Mouse (Mus musculus) ES-Bruce4 (cell line): ENCODE data around the gene Gpx4. TPM values are rescaled to one million over a fixed set of nuclear protein-coding genes. Genes with fewer than 3 reads are reported as not detected.

Experiments used
- H3K27ac ChIP-seq: 2 replicates; pipeline ENCODE4 v1.5.1; 2012; ENCODE audit warnings: low read length, inconsistent platforms; ENCODE audit not compliant: insufficient read depth
- H3K27me3 ChIP-seq: 2 replicates; pipeline ENCODE4 v1.6.1; 2012; ENCODE audit warnings: mild to moderate bottlenecking, low read length, inconsistent platforms; ENCODE audit not compliant: control insufficient read depth, poor library complexity, insufficient read depth, severe bottlenecking
- H3K36me3 ChIP-seq: 2 replicates; pipeline ENCODE4 v1.6.1; 2012; ENCODE audit warnings: inconsistent platforms, mild to moderate bottlenecking, low read length, moderate library complexity; ENCODE audit not compliant: control insufficient read depth, poor library complexity, insufficient read depth, severe bottlenecking
- H3K4me1 ChIP-seq: one replicate; pipeline ENCODE4 v1.8.1; 2011; ENCODE audit warnings: low read length; ENCODE audit not compliant: control insufficient read depth, insufficient read depth
- H3K4me3 ChIP-seq: 2 replicates; pipeline ENCODE4 v1.5.1; 2011; ENCODE audit warnings: low read depth, mild to moderate bottlenecking, low read length
- H3K9ac ChIP-seq: 2 replicates; pipeline ENCODE4 v1.6.1; 2012; ENCODE audit warnings: low read depth, mild to moderate bottlenecking, inconsistent platforms; ENCODE audit not compliant: poor library complexity, severe bottlenecking
- H3K9me3 ChIP-seq: replicated peaks from 2 replicates; pipeline ENCODE4 v1.6.1; 2012; ENCODE audit warnings: mild to moderate bottlenecking, low read length, inconsistent platforms; ENCODE audit not compliant: control insufficient read depth, poor library complexity, insufficient read depth, severe bottlenecking
- CTCF ChIP-seq: IDR thresholded peaks from one replicate; pipeline ENCODE4 v1.8.1; 2011; ENCODE audit warnings: low read depth, low read length
- EP300 ChIP-seq: IDR thresholded peaks from 2 replicates; pipeline ENCODE4 v1.6.1; 2011; ENCODE audit warnings: low read depth, low read length; ENCODE audit not compliant: insufficient read depth
- POLR2A ChIP-seq: IDR thresholded peaks from one replicate; pipeline ENCODE4 v1.8.1; 2011; ENCODE audit warnings: low read length; ENCODE audit not compliant: insufficient read depth
- polyA plus RNA-seq: library from polyadenylated mRNA; stranded (reverse); fragments of >200 nt; gene quantifications from 2 replicates; pipeline ENCODE4 v1.2.4, GENCODE M21; 2011; ENCODE audit warnings: low read depth; ENCODE audit not compliant: missing spikeins, insufficient read depth, insufficient read length

The Gpx4 gene
- polyA plus RNA-seq, 1 experiment = 479 TPM

- Histone ChIP-seq H3K36me3 (no peaks in the 10 kb centered on the region), H3K27me3 (no peaks in the 10 kb centered on the region), H3K4me3 (no peak overlapping the region), H3K9me3 (no peaks in the 10 kb centered on the region), H3K4me1 (peaks cover 11% of the 10 kb centered on the region), H3K27ac (no peak overlapping the region), H3K9ac (no peak overlapping the region)
- TF ChIP-seq POLR2A = no peak
- TF ChIP-seq EP300 = no peak
- no peak for TF ChIP-seq CTCF
These were observed 25.7 kb upstream of the Gpx4 start for GRCm38 (mm10) chr10:80021320-80021641.

- no peaks in the 10 kb centered on the region for H3K36me3 ChIP-seq
- H3K4me3 ChIP-seq = no peak overlapping the region
- TF ChIP-seq EP300 (no peak), POLR2A (no peak), CTCF (no peak)
- H3K4me1 ChIP-seq = peaks cover 11% of the 10 kb centered on the region
- no peak overlapping the region for H3K27ac ChIP-seq
- H3K9ac ChIP-seq = no peak overlapping the region
- no peaks in the 10 kb centered on the region for H3K27me3 ChIP-seq
- no peaks in the 10 kb centered on the region for H3K9me3 ChIP-seq
These were observed 24.8 kb upstream of the Gpx4 start for GRCm38 (mm10) chr10:80022164-80022563.

- TF ChIP-seq POLR2A (no peak), EP300 (no peak), CTCF (no peak)
- no peaks in the 10 kb centered on the region for H3K27me3 ChIP-seq
- H3K9ac ChIP-seq = no peak overlapping the region
- no peaks in the 10 kb centered on the region for H3K9me3 ChIP-seq
- no peaks in the 10 kb centered on the region for H3K36me3 ChIP-seq
- no peak overlapping the region for H3K4me3 ChIP-seq
- peaks cover 11% of the 10 kb centered on the region for H3K4me1 ChIP-seq
- no peak overlapping the region for H3K27ac ChIP-seq
These were observed 24.2 kb upstream of the Gpx4 start for GRCm38 (mm10) chr10:80022806-80023205.

GRCm38 (mm10) chr10:80023758-80024157 lies 23.2 kb upstream of the Gpx4 start:
- Histone ChIP-seq H3K9ac (no peak overlapping the region), H3K4me1 (peaks cover 9% of the 10 kb centered on the region), H3K9me3 (no peaks in the 10 kb centered on the region), H3K36me3 (no peaks in the 10 kb centered on the region), H3K27me3 (no peaks in the 10 kb centered on the region), H3K4me3 (no peak overlapping the region), H3K27ac (no peak overlapping the region)
- TF ChIP-seq CTCF (no peak), EP300 (no peak), POLR2A (no peak)

GRCm38 (mm10) chr10:80024229-80025043 lies 22.5 kb upstream of the Gpx4 start:
- Histone ChIP-seq H3K9me3 (no peaks in the 10 kb centered on the region), H3K4me1 (peaks cover 9% of the 10 kb centered on the region), H3K27me3 (no peaks in the 10 kb centered on the region), H3K4me3 (no peak overlapping the region), H3K36me3 (no peaks in the 10 kb centered on the region), H3K27ac (peak overlapping the region; percentile 33), H3K9ac (no peak overlapping the region)
- no peak for TF ChIP-seq POLR2A
- TF ChIP-seq CTCF = no peak
- no peak for TF ChIP-seq EP300

- Histone ChIP-seq H3K27ac (peak overlapping the region; percentile 33), H3K4me1 (peaks cover 9% of the 10 kb centered on the region), H3K9me3 (no peaks in the 10 kb centered on the region), H3K4me3 (no peak overlapping the region), H3K36me3 (no peaks in the 10 kb centered on the region), H3K27me3 (no peaks in the 10 kb centered on the region), H3K9ac (no peak overlapping the region)
- no peak for TF ChIP-seq EP300
- TF ChIP-seq POLR2A = no peak
- TF ChIP-seq CTCF = no peak
These were observed 22.0 kb upstream of the Gpx4 start for GRCm38 (mm10) chr10:80025044-80025347.
